Mouse (Mus musculus) neural tube, embryonic 14.5 days (tissue): Measurements from ENCODE around the gene Fbxw9. TPM values are rescaled to one million over a fixed set of nuclear protein-coding genes. Genes with fewer than 3 reads are reported as not detected.

Source experiments
- ATAC-seq: fragments of 200-750 bp; cut with Nextera tagmentation; 2 replicates; pipeline ENCODE4 v1.8.0; 2017; ENCODE audit warnings: low read depth, mild to moderate bottlenecking, moderate TSS enrichment, moderate library complexity
- H3K27ac ChIP-seq: fragments of 300-500 bp; sonication (generic); 2 replicates; pipeline ENCODE4 v1.5.1; 2014; ENCODE audit warnings: low read depth, mild to moderate bottlenecking, control low read depth, low read length, moderate library complexity, mixed read lengths
- H3K27me3 ChIP-seq: fragments of 300-500 bp; sonication (generic); 2 replicates; pipeline ENCODE4 v1.6.1; 2014; ENCODE audit warnings: low read length; ENCODE audit not compliant: control insufficient read depth, insufficient read depth
- H3K36me3 ChIP-seq: fragments of 300-500 bp; sonication (generic); 2 replicates; pipeline ENCODE4 v1.6.1; 2014; ENCODE audit warnings: low read length, mixed read lengths; ENCODE audit not compliant: control insufficient read depth, insufficient read depth
- H3K4me1 ChIP-seq: fragments of 300-500 bp; sonication (generic); 2 replicates; pipeline ENCODE4 v1.6.1; 2014; ENCODE audit warnings: low read length; ENCODE audit not compliant: control insufficient read depth, insufficient read depth
- H3K4me2 ChIP-seq: fragments of 300-500 bp; sonication (generic); 2 replicates; pipeline ENCODE4 v1.6.1; 2014; ENCODE audit warnings: mild to moderate bottlenecking, low read depth, low read length, control low read depth
- H3K4me3 ChIP-seq: fragments of 300-500 bp; sonication (generic); 2 replicates; pipeline ENCODE4 v1.5.1; 2014; ENCODE audit warnings: low read depth, low read length, control low read depth, mixed read lengths
- H3K9ac ChIP-seq: fragments of 300-500 bp; sonication (generic); replicated peaks from 2 replicates; pipeline ENCODE4 v1.6.1; 2014; ENCODE audit warnings: low read depth, mild to moderate bottlenecking, control low read depth, low read length, mixed read lengths
- H3K9me3 ChIP-seq: fragments of 300-500 bp; sonication (generic); 2 replicates; pipeline ENCODE4 v1.6.1; 2016; ENCODE audit warnings: low read length; ENCODE audit not compliant: control insufficient read depth
- WGBS: fragments of 180-500 bp; shearing (Covaris S2); extraction: QIAGEN DNeasy Blood & Tissue Kit; methylation state at CpG from one replicate; pipeline ENCODE4 v1.1.7; 2014; 5-methylcytosine and 5-hydroxymethylcytosine counted together
- polyA plus RNA-seq: library from polyadenylated mRNA; unstranded; fragments of >200 nt; fragmentation: Nextera tagmentation; extraction: Ambion mirVana; gene quantifications from 2 replicates; pipeline ENCODE4 v1.2.1, GENCODE M21; 2014

Gene Fbxw9
- polyA plus RNA-seq, 1 experiment from 2014 or later, result 66.3 TPM

DNA sequence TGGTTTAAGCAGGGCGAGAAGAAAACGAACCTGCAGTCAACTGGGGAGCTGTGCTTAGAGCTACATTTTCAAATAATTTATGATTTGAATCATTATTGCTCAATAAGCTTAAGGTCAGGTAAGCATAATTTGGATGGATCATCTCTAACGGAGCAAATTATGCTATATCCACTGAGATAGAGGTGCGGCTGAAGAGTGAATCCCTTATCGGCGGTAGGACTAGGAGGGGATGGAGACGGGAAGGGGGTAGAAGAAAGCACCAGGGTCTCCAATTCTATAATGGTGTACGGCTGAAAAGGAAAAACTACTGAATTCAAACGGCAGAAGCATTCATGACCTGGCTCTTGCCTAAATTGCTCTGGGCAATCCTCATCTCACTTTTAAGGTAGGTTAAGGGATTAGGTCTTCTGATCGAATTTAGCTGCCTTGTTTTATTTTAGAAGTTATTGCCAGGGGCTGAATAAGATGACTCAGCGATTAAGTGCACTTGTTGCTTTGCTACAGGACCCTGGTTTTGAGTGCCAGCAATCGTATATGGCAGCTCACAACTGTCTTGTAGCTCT, 24.6 kb upstream of the Fbxw9 start:
- WGBS, result 6% methylated on average over 12 of the region's 12 CpGs
- Histone ChIP-seq H3K27ac (no peak overlapping the region), H3K9me3 (no peaks in the 10 kb centered on the region), H3K4me2 (peak overlapping the region; percentile 96), H3K4me3 (peak overlapping the region; percentile 77), H3K27me3 (no peaks in the 10 kb centered on the region), H3K4me1 (peaks cover 24% of the 10 kb centered on the region), H3K9ac (peak overlapping the region; percentile 87; the same call in 1 of the 2 replicates), H3K36me3 (peaks cover 17% of the 10 kb centered on the region)
- ATAC-seq, result no peak

DNA sequence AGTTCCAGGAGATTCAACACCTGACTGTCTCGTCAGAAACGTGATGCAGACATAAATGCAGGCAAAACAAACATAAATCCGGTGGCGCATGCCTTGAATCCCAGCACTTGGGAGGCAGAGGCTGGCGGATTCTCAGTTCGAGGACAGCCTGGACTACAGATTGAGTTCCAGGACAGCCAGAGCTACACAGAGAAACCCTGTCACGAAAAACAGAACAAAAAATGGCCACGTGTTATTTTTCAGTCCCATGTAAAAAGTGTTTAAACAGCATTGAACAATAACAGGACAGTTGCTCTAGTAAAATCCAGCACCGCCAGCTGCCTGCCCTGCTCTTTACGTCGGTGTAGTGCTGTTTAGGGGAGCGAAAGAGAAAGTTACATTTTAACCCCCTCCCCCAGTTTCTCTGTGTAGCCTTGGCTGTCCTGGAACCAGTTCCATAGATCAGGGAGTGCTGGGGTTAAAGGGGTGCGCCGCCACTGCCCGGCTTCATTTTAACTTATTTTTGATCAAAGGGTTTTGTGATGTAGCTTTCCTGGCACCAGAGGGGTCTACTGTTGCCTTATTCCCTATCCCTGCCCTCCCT, 24.0 kb upstream of the Fbxw9 start:
- no peaks in the 10 kb centered on the region for H3K27me3 ChIP-seq
- no peaks in the 10 kb centered on the region for H3K9me3 ChIP-seq
- peak overlapping the region; percentile 87 for H3K9ac ChIP-seq
- ATAC-seq, result peak; percentile 3; the same call in 1 of the 2 replicates
- H3K36me3 ChIP-seq, result peaks cover 19% of the 10 kb centered on the region
- H3K27ac ChIP-seq, result peak overlapping the region; percentile 96
- H3K4me3 ChIP-seq, result peak overlapping the region; percentile 77
- peaks cover 24% of the 10 kb centered on the region for H3K4me1 ChIP-seq
- H3K4me2 ChIP-seq, result peak overlapping the region; percentile 96
- 1% methylated on average over 15 of the region's 15 CpGs for WGBS

DNA sequence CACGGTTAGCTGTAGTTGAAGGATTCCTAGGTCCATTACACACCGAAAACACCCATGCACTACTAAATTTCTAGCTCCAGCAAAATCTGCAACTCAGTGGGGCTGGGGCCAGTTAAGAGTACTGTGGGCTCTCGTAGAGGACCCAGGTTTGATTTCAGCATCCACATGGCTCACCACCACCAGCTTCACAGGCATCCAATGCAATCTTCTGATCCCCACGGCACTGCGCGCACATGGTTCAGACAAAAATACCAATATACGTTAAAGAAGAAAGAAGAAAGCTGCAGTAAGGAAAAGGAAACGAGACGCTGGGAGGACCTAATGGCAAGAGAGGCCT, 23.5 kb upstream of the Fbxw9 start:
- Histone ChIP-seq H3K9me3 (no peaks in the 10 kb centered on the region), H3K4me1 (peaks cover 24% of the 10 kb centered on the region), H3K27me3 (no peaks in the 10 kb centered on the region), H3K4me3 (peak overlapping the region; percentile 77), H3K27ac (peak overlapping the region; percentile 96), H3K9ac (peak overlapping the region; percentile 87), H3K4me2 (peak overlapping the region; percentile 96), H3K36me3 (peaks cover 20% of the 10 kb centered on the region)
- ATAC-seq, result peak; percentile 54
- 0% methylated on average over 9 of the region's 9 CpGs for WGBS

DNA sequence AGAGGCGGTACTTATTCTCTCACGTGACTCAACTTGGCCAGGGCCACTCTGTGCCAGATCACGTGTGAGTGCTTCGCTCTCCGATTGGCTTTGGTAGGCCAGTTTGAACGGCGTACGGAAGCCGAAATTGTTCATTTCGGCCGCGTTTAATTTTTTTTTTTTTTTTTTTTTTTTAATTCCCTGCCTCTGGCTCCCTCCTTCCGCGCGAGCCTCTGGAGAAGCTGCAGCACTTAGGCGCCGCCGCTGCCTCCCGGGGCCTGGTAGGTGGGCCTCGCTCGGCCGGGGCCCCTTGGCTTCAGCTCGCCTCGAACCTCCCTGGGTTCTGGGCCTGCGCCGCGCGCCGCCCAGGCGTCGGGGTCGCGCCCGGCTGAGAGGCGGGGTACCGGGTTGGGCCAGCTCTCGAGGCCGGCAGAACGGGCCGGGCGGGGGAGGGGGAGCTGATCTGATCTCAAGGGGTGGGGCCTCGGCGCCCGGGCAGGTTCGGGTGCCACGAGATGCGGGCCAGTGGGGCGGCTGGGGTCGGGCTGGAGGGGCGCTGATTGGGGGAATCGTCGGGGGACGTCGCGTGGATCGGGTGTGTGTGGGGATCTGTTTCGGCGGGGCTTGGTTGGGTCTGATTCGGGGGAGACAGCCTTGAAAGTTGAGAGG, 23.0 kb upstream of the Fbxw9 start, which contains the start of gene Tnpo2:
TSS of gene Tnpo2 (plus strand) at position 198 of the 648 bp plus-strand sequence.
- H3K4me3 ChIP-seq, result peak within 1 kb of the TSS; percentile 77
- H3K9ac ChIP-seq, result peak within 1 kb of the TSS; percentile 87
- H3K27ac ChIP-seq, result peak within 1 kb of the TSS; percentile 96
- H3K9me3 ChIP-seq, result no peaks in the 10 kb centered on the region
- under 1% methylated on average over 45 of the region's 59 CpGs for WGBS
- H3K4me1 ChIP-seq, result peaks cover 24% of the 10 kb centered on the region
- peak within 1 kb of the TSS; percentile 96 for H3K4me2 ChIP-seq
- H3K27me3 ChIP-seq, result no peaks in the 10 kb centered on the region
- peak; percentile 92 for ATAC-seq
- peaks cover 17% of the 10 kb centered on the region for H3K36me3 ChIP-seq

DNA sequence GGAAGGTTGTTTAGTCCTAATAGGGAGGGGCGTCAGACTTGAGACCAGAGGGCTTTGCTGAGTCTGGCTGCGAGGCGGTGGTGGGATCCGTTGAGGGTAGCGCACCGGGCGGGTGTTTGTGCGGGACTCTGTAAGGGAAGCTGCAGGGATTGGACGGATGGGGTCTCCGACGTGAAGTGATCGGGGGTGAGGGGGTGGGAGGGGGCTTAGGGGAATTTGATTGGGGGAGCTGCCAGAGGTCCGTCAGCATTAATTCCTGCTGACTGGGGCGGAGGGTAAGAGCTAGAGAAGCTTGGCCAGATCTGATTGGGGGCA, 22.5 kb upstream of the Fbxw9 start:
- peak overlapping the region; percentile 77 for H3K4me3 ChIP-seq
- H3K9me3 ChIP-seq, result no peaks in the 10 kb centered on the region
- no peaks in the 10 kb centered on the region for H3K27me3 ChIP-seq
- WGBS, result 0% methylated on average over 14 of the region's 14 CpGs
- peaks cover 12% of the 10 kb centered on the region for H3K36me3 ChIP-seq
- H3K4me1 ChIP-seq, result peaks cover 24% of the 10 kb centered on the region
- peak overlapping the region; percentile 96 for H3K4me2 ChIP-seq
- peak overlapping the region; percentile 87 for H3K9ac ChIP-seq
- ATAC-seq, result peak; percentile 66
- peak overlapping the region; percentile 96 for H3K27ac ChIP-seq

DNA sequence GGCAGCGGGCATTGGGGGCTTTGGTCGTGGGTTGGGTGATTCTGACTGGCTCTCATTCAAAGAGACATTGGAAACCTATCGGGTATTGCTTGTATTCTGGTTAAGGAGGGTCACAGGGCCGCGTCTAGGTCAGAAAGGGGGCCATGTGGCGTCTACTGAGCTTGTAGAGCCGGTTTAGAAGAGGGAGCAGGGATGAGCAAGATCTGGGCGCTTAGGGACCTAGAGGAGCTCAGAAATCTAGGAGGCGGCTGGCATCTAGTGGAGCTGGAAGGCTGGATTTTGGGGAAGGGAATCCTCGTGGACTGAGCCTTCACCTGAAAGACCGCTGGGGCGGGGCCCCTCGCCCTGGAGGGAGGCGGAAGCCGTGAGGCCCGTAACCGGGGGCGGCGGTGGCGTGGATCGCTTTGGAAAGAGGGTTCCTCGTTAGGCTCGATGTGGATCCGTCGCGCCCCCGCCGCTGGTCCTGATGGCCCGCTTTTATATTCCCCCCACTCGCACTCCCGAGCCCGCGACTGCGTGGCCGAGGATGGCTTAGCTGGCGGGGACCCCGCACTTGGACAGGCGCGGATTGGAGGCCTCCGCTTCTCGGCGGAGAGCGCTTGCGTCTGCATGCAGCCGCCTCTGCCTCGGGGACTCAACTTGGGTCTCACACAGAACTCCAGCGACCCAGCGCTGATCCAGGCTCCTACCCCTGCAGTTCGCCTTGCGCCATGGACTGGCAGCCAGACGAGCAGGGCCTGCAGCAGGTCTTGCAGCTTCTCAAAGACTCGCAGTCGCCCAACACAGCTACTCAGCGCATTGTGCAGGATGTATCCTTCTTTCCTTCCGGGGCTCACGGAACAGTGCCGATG, 21.9 kb upstream of the Fbxw9 start:
- peak; percentile 5; the same call in 1 of the 2 replicates for ATAC-seq

DNA sequence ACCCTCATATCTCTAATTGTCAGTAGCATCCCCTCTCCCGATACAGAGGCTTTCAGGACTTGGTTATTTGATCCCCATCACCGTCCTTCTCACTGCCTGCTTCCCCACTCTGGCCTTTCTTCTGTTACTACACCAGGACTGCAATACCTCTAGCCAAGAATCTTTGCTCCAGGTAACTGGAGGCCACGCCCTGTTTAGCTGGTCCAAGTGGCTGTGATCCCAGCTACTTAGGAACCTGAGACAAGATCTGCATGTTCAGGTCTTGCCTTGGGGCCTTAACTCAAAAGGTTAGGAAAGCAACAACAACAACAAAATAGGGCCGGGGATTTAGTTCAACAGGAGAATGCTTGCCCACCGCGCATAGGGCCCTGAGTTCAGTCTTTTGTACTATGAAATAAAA, 16.2 kb upstream of the Fbxw9 start:
- Histone ChIP-seq H3K4me1 (peaks cover 5% of the 10 kb centered on the region; the same call in 1 of the 2 replicates), H3K36me3 (peaks cover 58% of the 10 kb centered on the region), H3K27me3 (no peaks in the 10 kb centered on the region), H3K4me2 (no peak overlapping the region), H3K9ac (no peak overlapping the region), H3K9me3 (no peaks in the 10 kb centered on the region), H3K27ac (no peak overlapping the region), H3K4me3 (no peak overlapping the region)
- 96% methylated on average over 6 of the region's 6 CpGs for WGBS
- no peak for ATAC-seq

More for the DNA sequence above, 21.9 kb upstream of the Fbxw9 start:
- H3K4me1 ChIP-seq, result peaks cover 24% of the 10 kb centered on the region
- H3K4me2 ChIP-seq, result peak overlapping the region; percentile 96
- H3K9me3 ChIP-seq, result no peaks in the 10 kb centered on the region
- peaks cover 13% of the 10 kb centered on the region for H3K36me3 ChIP-seq
- H3K27me3 ChIP-seq, result no peaks in the 10 kb centered on the region
- H3K9ac ChIP-seq, result peak overlapping the region; percentile 87
- WGBS, result under 1% methylated on average over 57 of the region's 57 CpGs
- H3K4me3 ChIP-seq, result peak overlapping the region; percentile 77
- peak overlapping the region; percentile 96 for H3K27ac ChIP-seq

DNA sequence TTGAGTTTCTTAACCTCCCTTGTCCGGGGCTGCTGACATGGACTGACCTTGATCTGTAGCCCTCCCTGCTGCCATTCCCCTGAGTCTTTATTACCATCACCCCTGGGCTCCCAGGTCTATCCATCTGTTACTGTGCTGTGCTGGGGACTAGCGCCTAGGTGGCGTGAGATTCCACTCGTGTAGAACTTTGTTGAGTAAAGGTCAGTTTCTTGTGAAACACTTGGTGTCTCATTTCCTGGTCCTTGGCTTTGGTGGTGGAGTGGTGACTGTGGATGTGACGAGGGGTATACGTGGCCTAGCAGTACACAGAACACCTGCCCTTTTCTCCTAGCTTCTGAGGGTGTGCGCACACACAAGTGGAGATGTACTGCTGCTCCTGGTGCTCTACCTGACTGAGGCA, 2.5 kb upstream of the Fbxw9 start:
- peaks cover 10% of the 10 kb centered on the region for H3K4me1 ChIP-seq
- H3K9ac ChIP-seq, result no peak overlapping the region
- H3K27ac ChIP-seq, result no peak overlapping the region
- H3K4me2 ChIP-seq, result no peak overlapping the region
- ATAC-seq, result no peak
- no peak overlapping the region for H3K4me3 ChIP-seq
- 84% methylated on average over 7 of the region's 7 CpGs for WGBS
- no peaks in the 10 kb centered on the region for H3K9me3 ChIP-seq
- no peaks in the 10 kb centered on the region for H3K27me3 ChIP-seq
- peaks cover 40% of the 10 kb centered on the region for H3K36me3 ChIP-seq
